Mouse (Mus musculus) activated CD4-positive, CD25-positive, alpha-beta regulatory T cell (primary cell): ENCODE measurements around the gene Itpa. TPM values are rescaled to one million over a fixed set of nuclear protein-coding genes. Genes with fewer than 3 reads are reported as not detected.

Experiments
- polyA plus RNA-seq, 2 experiments: library from polyadenylated mRNA; unstranded; fragments of 100-300 nt; shearing (Covaris generic); gene quantifications; one replicate each; pipeline ENCODE4 v1.2.1; 2017

The Itpa gene
- polyA plus RNA-seq, result 10 to 100 TPM; 51.1 to 56.7 TPM

GRCm38 (mm10) chr2:130667559-130667958, at the start of gene Itpa:
Gene Itpa (plus strand): TSS chr2:130667610.

GRCm38 (mm10) chr2:130629839-130630203, 37.6 kb upstream of the Itpa start, which contains the start of the genes Fastkd5 and Ubox5:
Gene Fastkd5 (minus strand): TSS chr2:130630027.
Gene Ubox5 (minus strand): TSS chr2:130630038.

GRCm38 (mm10) chr2:130642684-130643369, 24.6 kb upstream of the Itpa start, which contains the start of gene Lzts3:
Gene Lzts3 (minus strand): TSS chr2:130642803.

GRCm38 (mm10) chr2:130664102-130664701, 3.2 kb upstream of the Itpa start, which contains the start of gene Ddrgk1:
Gene Ddrgk1 (minus strand): TSS chr2:130664659.

GRCm38 (mm10) chr2:130697153-130697810, 29.9 kb downstream of the Itpa start, which contains the start of gene Slc4a11:
Gene Slc4a11 (minus strand): TSS chr2:130697519.

Other genes with a start within 250 kb of the Itpa start
- 100 to 1,000 TPM; 196 to 225 TPM for gene Vps16, start 243.3 kb upstream of the Itpa start, polyA plus RNA-seq
- 10 to 100 TPM; 15.0 to 23.6 TPM for gene Pced1a, start 242.9 kb upstream of the Itpa start, polyA plus RNA-seq
- 100 to 1,000 TPM; 138 to 167 TPM for gene Ptpra, start 217.3 kb upstream of the Itpa start, polyA plus RNA-seq
- 100 to 1,000 TPM in 1 of 2 experiments, 10 to 100 TPM in 1; 94.7 to 134 TPM for gene Mrps26, start 103.9 kb upstream of the Itpa start, polyA plus RNA-seq
- not detected for gene Oxt, start 91.4 kb upstream of the Itpa start, polyA plus RNA-seq
- not detected for gene Avp, start 85.1 kb upstream of the Itpa start, polyA plus RNA-seq
- 10 to 100 TPM; 14.2 to 17.2 TPM for gene Fastkd5, start 37.6 kb upstream of the Itpa start, polyA plus RNA-seq
- gene Ubox5, start 37.6 kb upstream of the Itpa start, polyA plus RNA-seq, result 10 to 100 TPM in 1 of 2 experiments, 1 to 10 TPM in 1; 10.0 to 10.9 TPM
- gene Lzts3, start 24.8 kb upstream of the Itpa start, polyA plus RNA-seq, result under 1 TPM; 0.37 to 0.71 TPM
- 100 to 1,000 TPM; 134 to 141 TPM for gene Ddrgk1, start 3.0 kb upstream of the Itpa start, polyA plus RNA-seq
- under 1 TPM in 1 of 2 experiments, not detected in 1; 0.36 TPM for gene Slc4a11, start 29.9 kb downstream of the Itpa start, polyA plus RNA-seq
- 10 to 100 TPM; 16.0 to 18.9 TPM for gene 4930402H24Rik, start 238.8 kb downstream of the Itpa start, polyA plus RNA-seq
- gene Atrn, start 238.9 kb downstream of the Itpa start, polyA plus RNA-seq, result 10 to 100 TPM in 1 of 2 experiments, 1 to 10 TPM in 1; 9.1 to 11.2 TPM